Mouse (Mus musculus): ENCODE results near the gene Coro7.
A peak's percentile ranks its signal among the peaks of the same experiment; 100 is the strongest.
"Not testable (repeated sequence)": the region's sequence is repeated elsewhere in the genome, so short reads cannot be mapped to it uniquely, and the experiment has no call there.

The Coro7 gene

GRCm38 (mm10) chr16:4682628-4683179, 3.1 kb upstream of the Coro7 start:
- no peak for DNase-seq (ENCODE audit: low read depth)

GRCm38 (mm10) chr16:4680922-4681455, 1.4 kb upstream of the Coro7 start:
- DNase-seq (ENCODE audit: low read depth) = not testable (repeated sequence)

GRCm38 (mm10) chr16:4678080-4678479, 1.5 kb downstream of the Coro7 start:
- DNase-seq (ENCODE audit: low read depth) = no peak

- no peak for DNase-seq (ENCODE audit: low read depth)
Measured at GRCm38 (mm10) chr16:4676836-4677235, 2.7 kb downstream of the Coro7 start.

GRCm38 (mm10) chr16:4674091-4674490, 5.5 kb downstream of the Coro7 start:
- DNase-seq (ENCODE audit: low read depth) = peak; percentile 40

GRCm38 (mm10) chr16:4670317-4670716, 9.3 kb downstream of the Coro7 start:
- no peak for DNase-seq (ENCODE audit: low read depth)

- DNase-seq (ENCODE audit: low read depth) = peak; percentile 80
Measured at GRCm38 (mm10) chr16:4667190-4667808, 12.3 kb downstream of the Coro7 start.

- DNase-seq (ENCODE audit: low read depth) = no peak
Measured at GRCm38 (mm10) chr16:4665726-4666125, 13.9 kb downstream of the Coro7 start.

- no peak for DNase-seq (ENCODE audit: low read depth)
Measured at GRCm38 (mm10) chr16:4663806-4664205, 15.8 kb downstream of the Coro7 start.

- no peak for DNase-seq (ENCODE audit: low read depth)
Measured at GRCm38 (mm10) chr16:4661605-4662004, 18.0 kb downstream of the Coro7 start.

GRCm38 (mm10) chr16:4659326-4659725, 20.3 kb downstream of the Coro7 start:
- DNase-seq (ENCODE audit: low read depth) = no peak

GRCm38 (mm10) chr16:4658781-4659245, 20.8 kb downstream of the Coro7 start:
- no peak for DNase-seq (ENCODE audit: low read depth)

GRCm38 (mm10) chr16:4656571-4657081, 23.0 kb downstream of the Coro7 start:
- no peak for DNase-seq (ENCODE audit: low read depth)

GRCm38 (mm10) chr16:4655764-4656570, 23.6 kb downstream of the Coro7 start:
- DNase-seq (ENCODE audit: low read depth) = no peak

GRCm38 (mm10) chr16:4655251-4655734, 24.3 kb downstream of the Coro7 start:
- DNase-seq (ENCODE audit: low read depth) = no peak

GRCm38 (mm10) chr16:4654706-4655105, 24.9 kb downstream of the Coro7 start:
- DNase-seq (ENCODE audit: low read depth) = no peak

GRCm38 (mm10) chr16:4652707-4653416, 26.7 kb downstream of the Coro7 start:
- DNase-seq (ENCODE audit: low read depth) = no peak

GRCm38 (mm10) chr16:4651624-4652023, 28.0 kb downstream of the Coro7 start:
- no peak for DNase-seq (ENCODE audit: low read depth)

- no peak for DNase-seq (ENCODE audit: low read depth)
Measured at GRCm38 (mm10) chr16:4651081-4651480, 28.5 kb downstream of the Coro7 start.

- no peak for DNase-seq (ENCODE audit: low read depth)
Measured at GRCm38 (mm10) chr16:4650161-4650560, 29.4 kb downstream of the Coro7 start.

- DNase-seq (ENCODE audit: low read depth) = no peak
Measured at GRCm38 (mm10) chr16:4649692-4650091, 29.9 kb downstream of the Coro7 start.

- no peak for DNase-seq (ENCODE audit: low read depth)
Measured at GRCm38 (mm10) chr16:4649211-4649610, 30.4 kb downstream of the Coro7 start.

Data from c-Kit-positive CD71-negative TER-119-negative erythroid progenitor cells, embryonic 14.5 days (primary cell).